Mouse (Mus musculus): ENCODE data around the gene Fkbp15.

DNA sequence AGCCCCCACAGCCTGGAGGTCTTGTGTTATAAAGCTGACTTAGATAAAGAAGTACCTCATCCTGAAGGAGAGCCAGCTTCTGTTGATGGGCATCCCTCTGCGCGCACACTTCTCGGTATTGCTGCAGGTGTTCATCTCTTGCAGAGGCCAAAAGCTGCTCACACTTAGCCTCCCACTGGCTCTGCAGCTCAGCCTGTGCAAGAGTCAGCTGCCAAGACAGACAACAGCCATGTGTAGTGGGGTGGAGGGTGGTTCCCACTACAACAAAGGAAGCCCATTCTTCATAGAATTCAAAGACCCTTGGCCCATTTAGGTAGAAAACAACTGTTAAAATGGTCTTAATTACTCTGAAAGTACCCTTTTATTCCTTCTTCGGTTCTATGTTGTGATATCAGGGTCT lies 53.5 kb downstream of the Fkbp15 start:
- TF ChIP-seq GATA1 (IDR thresholded peaks at IDR 0.05; ENCODE audit: low read length) (no peak), TAL1 (IDR thresholded peaks at IDR 0.05; ENCODE audit: low read length) (no peak)
